Mouse (Mus musculus): ENCODE measurements around the gene Efcab11. TPM values are rescaled to one million over a fixed set of nuclear protein-coding genes. Genes with fewer than 3 reads are reported as not detected.
"Not testable (repeated sequence)": the region's sequence is repeated elsewhere in the genome, so short reads cannot be mapped to it uniquely, and the experiment has no call there.

The Efcab11 gene
- polyA plus RNA-seq, 1 experiment from 2014 or later, result 10.6 TPM

DNA sequence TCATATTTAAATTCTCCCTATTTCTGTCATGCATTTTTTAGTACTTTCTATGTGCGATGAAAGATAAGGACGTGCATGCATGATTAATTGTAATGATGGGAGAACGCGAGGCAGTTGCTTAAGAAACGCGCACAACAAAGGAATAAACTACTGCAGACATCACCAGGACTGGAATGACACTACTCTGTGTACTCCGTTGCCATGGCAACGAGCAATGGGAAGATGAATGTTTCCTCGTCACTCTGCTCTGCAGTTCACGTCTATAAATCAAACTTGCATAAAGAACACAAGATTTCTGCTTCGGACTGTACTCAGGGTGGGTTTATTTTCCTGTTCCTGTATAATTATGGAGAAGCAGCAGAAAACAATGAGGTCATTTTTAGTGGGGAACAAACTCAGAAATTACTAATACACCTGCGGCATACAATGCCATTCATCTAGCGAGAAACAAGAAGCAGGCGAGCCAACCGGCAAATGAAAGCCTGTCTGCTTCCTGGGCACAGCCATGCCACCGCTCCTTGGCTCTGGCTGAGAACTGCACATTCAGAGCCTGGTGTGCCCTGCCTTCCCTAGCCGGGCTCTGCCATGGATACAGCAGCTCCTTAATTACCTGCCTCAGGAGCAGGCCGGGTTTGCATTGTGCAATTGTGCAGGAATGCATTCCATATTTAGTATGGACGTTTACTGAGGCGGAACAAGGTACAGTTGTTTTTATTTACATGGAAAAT is 47.7 kb downstream of the Efcab11 start:
- Histone ChIP-seq H3K9ac (no peak overlapping the region), H3K27ac (no peak overlapping the region), H3K4me2 (no peak overlapping the region), H3K9me3 (no peaks in the 10 kb centered on the region), H3K4me1 (no peaks in the 10 kb centered on the region), H3K27me3 (replicated peaks) (no peaks in the 10 kb centered on the region), H3K36me3 (no peaks in the 10 kb centered on the region), H3K4me3 (replicated peaks) (no peak overlapping the region)
- 71% methylated on average over 20 of the region's 20 CpGs for WGBS
- ATAC-seq (ENCODE audit: insufficient read depth, low FRiP score, low read depth), result no peak

DNA sequence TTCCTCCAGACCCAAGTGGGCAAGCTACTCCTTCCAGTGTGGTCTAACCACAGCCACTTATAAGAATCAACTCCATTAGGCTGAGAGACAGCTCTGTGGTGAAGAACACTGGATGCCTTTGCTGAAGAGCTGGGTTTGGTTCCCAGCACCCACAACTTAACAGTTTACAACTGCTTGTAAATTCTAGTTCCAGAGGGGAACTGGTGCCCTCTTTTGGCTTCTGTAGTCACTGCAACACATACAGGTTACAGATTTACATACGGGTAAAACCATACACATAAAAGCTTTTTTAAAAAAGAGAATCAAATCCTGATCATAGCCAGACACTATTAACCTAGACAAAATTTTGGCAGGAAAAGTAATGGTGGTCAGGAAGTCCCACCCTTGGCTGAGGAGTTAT is 50.8 kb downstream of the Efcab11 start:
- no peak overlapping the region for H3K4me2 ChIP-seq
- H3K4me3 ChIP-seq (replicated peaks), result no peak overlapping the region
- H3K27ac ChIP-seq, result no peak overlapping the region
- no peaks in the 10 kb centered on the region for H3K9me3 ChIP-seq
- no peaks in the 10 kb centered on the region for H3K36me3 ChIP-seq
- WGBS, result 93% methylated on average over 1 of the region's 1 CpGs
- H3K9ac ChIP-seq, result no peak overlapping the region
- no peaks in the 10 kb centered on the region for H3K27me3 ChIP-seq (replicated peaks)
- no peaks in the 10 kb centered on the region for H3K4me1 ChIP-seq
- no peak for ATAC-seq (ENCODE audit: insufficient read depth, low FRiP score, low read depth)

DNA sequence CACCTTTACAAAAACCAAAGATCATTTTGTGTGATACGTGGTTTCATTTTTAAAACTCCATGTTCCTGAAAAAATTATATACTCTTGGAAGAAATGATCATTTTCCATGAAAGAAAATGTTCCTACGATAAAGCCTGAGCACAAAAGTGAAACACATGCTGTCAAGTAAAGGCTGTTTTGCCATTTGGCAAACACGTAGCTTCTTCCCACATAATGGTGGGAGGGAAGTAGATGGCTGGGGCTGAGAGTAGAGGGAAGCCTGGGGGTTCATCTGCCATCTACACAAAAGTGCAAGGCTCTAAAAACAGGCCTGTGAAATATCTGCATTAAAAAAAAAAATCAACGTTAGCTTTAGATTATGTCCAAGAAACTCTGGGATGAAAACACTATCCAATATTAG is 61.6 kb downstream of the Efcab11 start:
- H3K4me2 ChIP-seq, result no peak overlapping the region
- 76% methylated on average over 4 of the region's 4 CpGs for WGBS
- H3K9ac ChIP-seq, result no peak overlapping the region
- no peaks in the 10 kb centered on the region for H3K4me1 ChIP-seq
- no peak for ATAC-seq (ENCODE audit: insufficient read depth, low FRiP score, low read depth)
- no peaks in the 10 kb centered on the region for H3K36me3 ChIP-seq
- H3K27ac ChIP-seq, result no peak overlapping the region
- H3K9me3 ChIP-seq, result no peaks in the 10 kb centered on the region
- H3K4me3 ChIP-seq (replicated peaks), result no peak overlapping the region
- H3K27me3 ChIP-seq (replicated peaks), result no peaks in the 10 kb centered on the region

DNA sequence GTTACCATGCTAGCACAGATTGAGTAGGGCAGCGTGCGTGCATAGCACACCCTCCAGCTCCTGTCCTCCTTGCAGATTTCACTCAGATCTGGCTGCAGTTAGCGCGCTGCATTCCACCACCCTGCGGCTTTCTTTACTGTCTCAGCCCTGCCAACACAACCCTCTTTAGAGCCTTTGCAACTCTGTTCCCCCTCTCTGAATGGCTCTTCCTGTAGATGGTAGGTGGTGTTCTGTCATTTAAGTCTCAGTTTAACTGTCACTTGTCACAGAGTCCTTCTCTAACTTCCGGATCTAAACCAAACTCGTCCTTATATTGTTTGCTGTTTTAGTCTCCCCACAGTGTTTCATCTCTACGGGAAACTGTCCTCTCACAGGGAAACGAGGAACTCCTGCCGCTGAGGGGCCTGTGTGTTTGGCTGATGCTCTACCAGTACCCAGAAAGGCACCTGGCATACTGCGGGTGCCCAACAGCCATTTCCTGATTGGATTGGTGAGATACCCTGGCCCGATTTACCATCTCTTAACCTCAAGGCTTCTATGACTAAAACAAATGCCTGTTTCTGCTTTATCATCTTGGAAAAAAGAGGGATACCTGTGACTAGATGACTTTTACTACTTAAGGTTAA is 62.8 kb downstream of the Efcab11 start:
- no peak for ATAC-seq (ENCODE audit: insufficient read depth, low FRiP score, low read depth)
- H3K9me3 ChIP-seq, result no peaks in the 10 kb centered on the region
- H3K27ac ChIP-seq, result no peak overlapping the region
- H3K4me3 ChIP-seq (replicated peaks), result no peak overlapping the region
- no peak overlapping the region for H3K4me2 ChIP-seq
- no peaks in the 10 kb centered on the region for H3K27me3 ChIP-seq (replicated peaks)
- WGBS, result 76% methylated on average over 12 of the region's 12 CpGs
- H3K4me1 ChIP-seq, result no peaks in the 10 kb centered on the region
- H3K9ac ChIP-seq, result no peak overlapping the region
- H3K36me3 ChIP-seq, result no peaks in the 10 kb centered on the region

DNA sequence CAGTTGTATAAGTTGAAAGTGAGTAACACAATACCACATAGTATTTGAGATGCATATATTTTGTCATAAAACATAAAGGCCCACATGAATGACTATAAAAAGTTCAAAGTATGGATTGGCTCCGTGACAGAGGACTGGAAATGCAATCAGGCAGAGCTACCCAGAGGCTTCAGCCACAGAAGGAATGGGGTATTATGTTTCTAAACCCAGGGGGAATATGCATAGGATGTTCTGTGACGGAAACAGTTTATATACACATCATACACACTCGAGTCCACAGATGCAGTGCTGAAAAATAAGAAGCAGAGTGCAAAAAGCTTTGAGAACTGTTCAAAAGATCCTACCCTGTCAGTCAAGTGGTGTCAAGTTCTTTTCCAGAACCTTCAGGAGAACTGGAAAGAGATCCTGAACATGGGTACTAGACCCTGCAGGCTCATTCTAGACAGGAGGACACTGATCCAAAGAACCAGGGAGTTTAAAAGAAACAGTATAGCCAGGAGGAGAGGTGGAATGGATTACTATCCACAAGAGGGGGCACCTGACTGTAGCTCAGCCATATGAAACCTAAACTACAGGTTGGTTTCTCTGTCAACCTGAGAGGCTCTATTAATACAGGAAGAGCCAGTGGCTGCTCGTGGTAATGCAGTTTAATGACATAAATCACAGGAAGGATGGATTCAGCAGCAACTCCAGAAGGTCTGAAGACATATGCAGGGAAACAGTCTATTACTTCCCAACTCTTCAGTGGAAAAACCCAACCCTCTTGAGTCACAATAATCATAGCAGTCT is 64.9 kb downstream of the Efcab11 start:
- Histone ChIP-seq H3K9me3 (no peaks in the 10 kb centered on the region), H3K4me2 (no peak overlapping the region), H3K4me3 (replicated peaks) (no peak overlapping the region), H3K27ac (no peak overlapping the region), H3K36me3 (no peaks in the 10 kb centered on the region), H3K27me3 (replicated peaks) (no peaks in the 10 kb centered on the region), H3K4me1 (no peaks in the 10 kb centered on the region), H3K9ac (no peak overlapping the region)
- 53% methylated on average over 4 of the region's 4 CpGs for WGBS
- no peak for ATAC-seq (ENCODE audit: insufficient read depth, low FRiP score, low read depth)

DNA sequence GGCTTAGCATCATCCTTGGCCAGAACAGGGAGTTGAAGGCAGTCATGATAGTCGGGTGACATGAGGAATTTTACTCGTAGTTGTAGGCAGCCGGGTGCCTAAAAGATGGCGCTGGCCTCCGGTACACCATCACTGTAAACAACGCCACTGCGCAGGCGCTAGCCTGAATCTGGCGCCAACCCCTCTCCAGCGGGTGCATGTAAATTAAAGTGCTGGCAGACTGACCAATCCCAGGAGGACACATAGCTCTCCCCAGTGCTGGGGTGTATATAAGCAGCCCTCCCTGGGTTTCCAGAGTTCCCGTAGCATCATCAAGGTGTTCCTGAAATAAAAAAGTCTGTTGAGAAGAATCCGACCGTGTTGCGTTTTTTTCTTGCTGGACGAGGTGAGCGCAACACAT is 66.2 kb downstream of the Efcab11 start:
- not testable (repeated sequence) for H3K4me3 ChIP-seq (replicated peaks); H3K27me3 ChIP-seq (replicated peaks); ATAC-seq (ENCODE audit: insufficient read depth, low FRiP score, low read depth); H3K27ac ChIP-seq; H3K36me3 ChIP-seq; H3K4me1 ChIP-seq; H3K9me3 ChIP-seq; H3K9ac ChIP-seq; H3K4me2 ChIP-seq
- 96% methylated on average over 16 of the region's 16 CpGs for WGBS

DNA sequence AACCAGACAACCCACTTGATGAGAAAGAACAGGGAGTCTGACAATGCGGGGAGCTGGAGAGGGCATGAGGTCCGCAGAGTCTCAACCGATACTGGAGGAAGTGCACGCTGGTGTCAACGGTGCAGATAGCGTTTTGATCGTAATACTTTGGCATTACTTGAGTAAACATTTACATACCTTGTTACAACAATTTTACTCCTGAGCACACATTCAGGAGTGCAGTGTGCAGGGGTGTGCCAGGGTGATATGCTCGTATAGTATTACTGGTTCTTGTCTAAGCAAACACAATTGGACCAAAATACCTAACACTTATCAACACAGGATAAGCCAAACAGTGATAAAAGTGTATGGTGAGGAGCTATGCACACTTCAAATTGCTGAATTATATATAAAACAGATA is 69.0 kb downstream of the Efcab11 start:
- ATAC-seq (ENCODE audit: insufficient read depth, low FRiP score, low read depth), result peak; percentile 85
- H3K27ac ChIP-seq, result no peak overlapping the region
- H3K9ac ChIP-seq, result no peak overlapping the region
- WGBS, result 52% methylated on average over 8 of the region's 8 CpGs
- H3K4me2 ChIP-seq, result no peak overlapping the region
- no peaks in the 10 kb centered on the region; the same call in 1 of the 2 replicates for H3K9me3 ChIP-seq
- H3K4me1 ChIP-seq, result no peaks in the 10 kb centered on the region
- no peaks in the 10 kb centered on the region for H3K36me3 ChIP-seq
- H3K27me3 ChIP-seq (replicated peaks), result no peaks in the 10 kb centered on the region
- H3K4me3 ChIP-seq (replicated peaks), result no peak overlapping the region

DNA sequence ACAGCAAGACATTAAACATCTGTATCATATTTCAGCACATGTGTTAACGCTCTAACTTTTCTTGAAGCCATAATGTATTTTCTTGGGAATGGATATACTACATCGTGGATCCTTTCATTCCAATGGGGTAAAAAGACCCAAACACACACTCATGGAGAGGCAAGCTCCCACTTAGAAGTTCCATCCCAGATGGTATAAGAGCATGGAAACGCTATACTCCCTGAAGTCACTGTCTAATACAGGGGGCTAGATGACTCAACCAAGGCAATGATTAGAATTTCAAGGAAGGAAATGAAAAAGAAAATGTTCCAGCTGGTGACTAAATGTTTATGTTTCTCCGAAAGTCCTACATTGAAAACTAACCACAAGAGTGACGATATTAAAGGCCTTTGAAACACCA is 76.3 kb downstream of the Efcab11 start:
- 53% methylated on average over 5 of the region's 5 CpGs for WGBS
- Histone ChIP-seq H3K9me3 (no peaks in the 10 kb centered on the region; the same call in 1 of the 2 replicates), H3K4me1 (no peaks in the 10 kb centered on the region), H3K9ac (no peak overlapping the region), H3K4me2 (no peak overlapping the region), H3K27me3 (replicated peaks) (no peaks in the 10 kb centered on the region), H3K4me3 (replicated peaks) (no peak overlapping the region), H3K27ac (no peak overlapping the region), H3K36me3 (no peaks in the 10 kb centered on the region)
- ATAC-seq (ENCODE audit: insufficient read depth, low FRiP score, low read depth), result no peak

DNA sequence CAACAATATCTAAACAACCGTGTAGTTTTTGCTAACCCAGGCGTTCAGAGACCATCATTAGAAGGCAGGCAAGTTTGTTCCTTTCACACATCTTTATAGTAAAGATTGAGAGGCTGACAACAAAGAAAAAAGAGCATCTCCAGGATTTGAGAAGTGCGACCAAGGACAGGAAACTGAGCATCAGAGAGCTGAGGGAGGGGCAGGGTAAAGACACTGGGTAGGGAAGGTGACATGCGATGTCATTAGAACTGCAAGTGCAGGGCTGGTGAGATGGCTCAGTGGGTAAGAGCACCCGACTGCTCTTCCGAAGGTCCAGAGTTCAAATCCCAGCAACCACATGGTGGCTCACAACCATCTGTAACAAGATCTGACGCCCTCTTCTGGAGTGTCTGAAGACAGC is 77.5 kb downstream of the Efcab11 start:
- not testable (repeated sequence) for H3K27ac ChIP-seq; H3K4me2 ChIP-seq; ATAC-seq (ENCODE audit: insufficient read depth, low FRiP score, low read depth); H3K4me3 ChIP-seq (replicated peaks); H3K9me3 ChIP-seq; H3K36me3 ChIP-seq; H3K27me3 ChIP-seq (replicated peaks); H3K4me1 ChIP-seq; H3K9ac ChIP-seq
- 87% methylated on average over 7 of the region's 7 CpGs for WGBS

DNA sequence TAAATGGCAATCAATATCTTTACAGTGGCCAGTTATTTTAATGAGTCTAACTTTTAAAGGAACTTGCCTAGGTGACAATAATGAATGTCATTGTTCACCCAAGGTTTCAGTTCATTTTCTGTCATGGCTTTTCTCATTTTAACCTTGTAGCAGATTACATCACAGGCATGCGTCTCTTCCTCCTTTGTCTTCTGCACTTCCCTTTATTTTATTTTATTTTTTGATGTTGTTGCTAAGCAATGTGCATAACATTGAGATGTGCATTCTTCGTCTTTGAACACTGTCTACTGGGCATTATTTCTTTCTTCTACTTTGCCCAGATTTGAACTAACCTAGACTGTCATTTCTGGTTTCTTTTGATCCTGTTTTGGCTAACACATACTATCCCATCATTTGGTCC is 88.3 kb downstream of the Efcab11 start:
- no peak for ATAC-seq (ENCODE audit: insufficient read depth, low FRiP score, low read depth)
- no peak overlapping the region for H3K27ac ChIP-seq
- no peak overlapping the region for H3K9ac ChIP-seq
- 80% methylated on average over 2 of the region's 2 CpGs for WGBS
- H3K9me3 ChIP-seq, result no peaks in the 10 kb centered on the region
- H3K4me2 ChIP-seq, result no peak overlapping the region
- H3K4me1 ChIP-seq, result no peaks in the 10 kb centered on the region
- H3K4me3 ChIP-seq (replicated peaks), result no peak overlapping the region
- no peaks in the 10 kb centered on the region for H3K36me3 ChIP-seq
- H3K27me3 ChIP-seq (replicated peaks), result no peaks in the 10 kb centered on the region

DNA sequence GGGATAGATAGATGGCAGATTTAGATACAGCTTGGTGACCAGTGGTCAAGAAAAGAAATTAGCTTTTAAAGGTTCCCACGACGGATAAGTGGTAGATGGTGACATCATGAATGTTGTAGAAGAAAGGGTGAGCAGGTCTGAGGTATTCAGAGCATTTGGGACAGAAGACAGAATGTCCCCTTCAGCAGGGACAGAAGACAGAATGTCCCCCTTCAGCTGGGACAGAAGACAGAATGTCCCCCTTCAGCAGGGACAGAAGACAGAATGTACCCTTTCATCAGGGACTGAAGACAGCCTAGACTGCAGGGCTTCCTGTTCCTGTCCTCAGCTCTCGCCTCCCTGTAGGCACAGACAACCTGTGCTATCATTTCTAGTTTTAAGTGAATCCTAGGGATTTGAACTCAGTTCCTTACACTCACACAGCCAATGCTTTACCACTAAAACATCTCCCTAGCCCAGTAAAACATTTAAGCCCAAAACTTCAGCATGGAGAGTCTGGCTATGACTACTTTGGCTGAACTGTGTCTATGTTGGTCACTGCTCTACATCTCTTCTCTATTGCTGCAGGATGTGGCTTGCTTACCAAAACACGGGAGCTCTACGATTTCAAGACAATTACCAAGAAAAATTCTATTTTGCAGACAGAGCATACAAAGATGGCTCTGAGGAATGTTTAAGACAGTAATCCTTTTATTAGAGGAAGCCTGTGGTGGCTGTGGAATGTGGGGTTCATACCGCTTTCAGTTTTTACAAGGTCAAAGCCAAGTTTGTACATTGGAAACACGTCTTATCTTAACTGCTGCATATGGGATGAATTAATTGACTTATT is 89.2 kb downstream of the Efcab11 start:
- Histone ChIP-seq H3K4me3 (replicated peaks) (no peak overlapping the region), H3K27me3 (replicated peaks) (no peaks in the 10 kb centered on the region), H3K36me3 (no peaks in the 10 kb centered on the region), H3K4me1 (no peaks in the 10 kb centered on the region), H3K9ac (no peak overlapping the region), H3K27ac (no peak overlapping the region), H3K4me2 (no peak overlapping the region), H3K9me3 (no peaks in the 10 kb centered on the region)
- ATAC-seq (ENCODE audit: insufficient read depth, low FRiP score, low read depth), result no peak
- 73% methylated on average over 7 of the region's 7 CpGs for WGBS

DNA sequence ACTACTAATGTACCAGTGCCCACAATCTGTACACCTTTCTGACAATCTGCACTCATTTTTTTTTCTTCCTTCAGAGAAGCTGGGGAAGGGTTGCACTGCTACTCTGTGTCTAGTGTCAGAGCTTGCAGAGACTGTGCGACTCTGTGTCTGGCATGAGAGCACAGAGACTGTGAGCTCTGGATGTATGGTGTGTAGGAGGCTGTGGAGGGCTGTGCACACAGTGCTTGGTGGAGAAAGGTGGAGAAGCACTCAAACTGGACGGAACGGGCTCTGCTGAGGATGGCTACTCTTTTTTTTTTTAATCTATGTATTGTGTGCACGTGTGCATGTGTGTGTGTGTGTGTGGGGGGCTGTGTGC is 90.1 kb downstream of the Efcab11 start:
- ATAC-seq (ENCODE audit: insufficient read depth, low FRiP score, low read depth), result no peak

More for the DNA sequence above, 90.1 kb downstream of the Efcab11 start:
- Histone ChIP-seq H3K27me3 (replicated peaks) (no peaks in the 10 kb centered on the region), H3K9me3 (no peaks in the 10 kb centered on the region), H3K4me1 (no peaks in the 10 kb centered on the region), H3K4me2 (no peak overlapping the region), H3K36me3 (no peaks in the 10 kb centered on the region), H3K4me3 (replicated peaks) (no peak overlapping the region), H3K27ac (no peak overlapping the region), H3K9ac (no peak overlapping the region)
- 67% methylated on average over 4 of the region's 4 CpGs for WGBS
